Mouse (Mus musculus): ENCODE data around the gene Snu13. TPM values are rescaled to one million over a fixed set of nuclear protein-coding genes. Genes with fewer than 3 reads are reported as not detected.

The Snu13 gene
- total and polyA plus RNA-seq, 2 experiments from 2014 or later, result 155 to 283 TPM

- Histone ChIP-seq H3K4me1 (ENCODE audit: insufficient read depth) (no peaks in the 10 kb centered on the region), H3K9ac (no peak overlapping the region), H3K27ac (ENCODE audit: low read depth, low read length) (no peak overlapping the region), H3K27me3 (ENCODE audit: insufficient read depth, low read length) (no peaks in the 10 kb centered on the region), H3K36me3 (ENCODE audit: insufficient read depth) (peaks cover 93% of the 10 kb centered on the region), H3K4me2 (ENCODE audit: low read depth) (no peak overlapping the region), H3K9me3 (ENCODE audit: low read length) (no peaks in the 10 kb centered on the region), H3K4me3 (ENCODE audit: low read depth, low read length) (no peak overlapping the region)
- TF ChIP-seq CTCF (IDR thresholded peaks at IDR 0.05; ENCODE audit: low read depth), result no peak
- no peak for DNase-seq
- WGBS, result 95% methylated on average over 7 of the region's 7 CpGs
- ATAC-seq, result no peak
These were observed 20.1 kb downstream of the Snu13 start for GRCm38 (mm10) chr15:82027276-82027675.

- peaks cover 66% of the 10 kb centered on the region for H3K36me3 ChIP-seq (ENCODE audit: insufficient read depth)
- ATAC-seq (no peak), DNase-seq (no peak)
- WGBS, result 92% methylated on average over 6 of the region's 6 CpGs
- no peak overlapping the region for H3K27ac ChIP-seq (ENCODE audit: low read depth, low read length)
- TF ChIP-seq CTCF (IDR thresholded peaks at IDR 0.05; ENCODE audit: low read depth), result no peak
- no peak overlapping the region for H3K9ac ChIP-seq
- no peaks in the 10 kb centered on the region for H3K4me1 ChIP-seq (ENCODE audit: insufficient read depth)
- no peaks in the 10 kb centered on the region for H3K27me3 ChIP-seq (ENCODE audit: insufficient read depth, low read length)
- H3K4me2 ChIP-seq (ENCODE audit: low read depth), result no peak overlapping the region
- H3K9me3 ChIP-seq (ENCODE audit: low read length), result no peaks in the 10 kb centered on the region
- no peak overlapping the region for H3K4me3 ChIP-seq (ENCODE audit: low read depth, low read length)
These were observed 23.3 kb downstream of the Snu13 start for GRCm38 (mm10) chr15:82023965-82024635.

GRCm38 (mm10) chr15:82022535-82023088, 24.8 kb downstream of the Snu13 start:
- ATAC-seq (no peak), DNase-seq (no peak)
- Histone ChIP-seq H3K4me3 (ENCODE audit: low read depth, low read length) (no peak overlapping the region), H3K4me1 (ENCODE audit: insufficient read depth) (no peaks in the 10 kb centered on the region), H3K4me2 (ENCODE audit: low read depth) (no peak overlapping the region), H3K27me3 (ENCODE audit: insufficient read depth, low read length) (no peaks in the 10 kb centered on the region), H3K36me3 (ENCODE audit: insufficient read depth) (peaks cover 55% of the 10 kb centered on the region), H3K9ac (no peak overlapping the region), H3K27ac (ENCODE audit: low read depth, low read length) (no peak overlapping the region), H3K9me3 (ENCODE audit: low read length) (no peaks in the 10 kb centered on the region)
- TF ChIP-seq CTCF (IDR thresholded peaks at IDR 0.05; ENCODE audit: low read depth), result no peak
- 87% methylated on average over 13 of the region's 13 CpGs for WGBS

GRCm38 (mm10) chr15:82019288-82019687, 28.1 kb downstream of the Snu13 start:
- Histone ChIP-seq H3K9me3 (ENCODE audit: low read length) (no peaks in the 10 kb centered on the region), H3K27me3 (ENCODE audit: insufficient read depth, low read length) (no peaks in the 10 kb centered on the region), H3K4me3 (ENCODE audit: low read depth, low read length) (no peak overlapping the region), H3K27ac (ENCODE audit: low read depth, low read length) (no peak overlapping the region), H3K9ac (no peak overlapping the region), H3K4me1 (ENCODE audit: insufficient read depth) (peaks cover 9% of the 10 kb centered on the region; the same call in 1 of the 2 replicates), H3K4me2 (ENCODE audit: low read depth) (no peak overlapping the region), H3K36me3 (ENCODE audit: insufficient read depth) (peaks cover 22% of the 10 kb centered on the region)
- no peak for TF ChIP-seq CTCF (IDR thresholded peaks at IDR 0.05; ENCODE audit: low read depth)
- no peak for ATAC-seq
- WGBS, result 69% methylated on average over 3 of the region's 3 CpGs
- DNase-seq, result no peak

- H3K36me3 ChIP-seq (ENCODE audit: insufficient read depth), result peaks cover 6% of the 10 kb centered on the region
- DNase-seq, result no peak
- H3K4me1 ChIP-seq (ENCODE audit: insufficient read depth), result peaks cover 10% of the 10 kb centered on the region; the same call in 1 of the 2 replicates
- 64% methylated on average over 4 of the region's 4 CpGs for WGBS
- no peak overlapping the region for H3K9ac ChIP-seq
- no peak overlapping the region for H3K4me3 ChIP-seq (ENCODE audit: low read depth, low read length)
- TF ChIP-seq CTCF (IDR thresholded peaks at IDR 0.05; ENCODE audit: low read depth), result no peak
- ATAC-seq, result no peak
- H3K9me3 ChIP-seq (ENCODE audit: low read length), result no peaks in the 10 kb centered on the region
- H3K27ac ChIP-seq (ENCODE audit: low read depth, low read length), result no peak overlapping the region
- peak overlapping the region; percentile 1; the same call in 1 of the 2 replicates for H3K4me2 ChIP-seq (ENCODE audit: low read depth)
- H3K27me3 ChIP-seq (ENCODE audit: insufficient read depth, low read length), result no peaks in the 10 kb centered on the region
These were observed 29.9 kb downstream of the Snu13 start for GRCm38 (mm10) chr15:82017461-82017860.

GRCm38 (mm10) chr15:82016830-82017229, 30.6 kb downstream of the Snu13 start:
- TF ChIP-seq CTCF (IDR thresholded peaks at IDR 0.05; ENCODE audit: low read depth), result no peak
- 15% methylated on average over 6 of the region's 6 CpGs for WGBS
- no peak for DNase-seq

GRCm38 (mm10) chr15:82016101-82016808, 31.1 kb downstream of the Snu13 start:
- under 1% methylated on average over 53 of the region's 53 CpGs for WGBS

More at GRCm38 (mm10) chr15:82016830-82017229, 30.6 kb downstream of the Snu13 start:
- Histone ChIP-seq H3K27me3 (ENCODE audit: insufficient read depth, low read length) (no peaks in the 10 kb centered on the region), H3K36me3 (ENCODE audit: insufficient read depth) (peaks cover 5% of the 10 kb centered on the region), H3K4me2 (ENCODE audit: low read depth) (peak overlapping the region; percentile 87), H3K9me3 (ENCODE audit: low read length) (no peaks in the 10 kb centered on the region), H3K27ac (ENCODE audit: low read depth, low read length) (peak overlapping the region; percentile 75), H3K4me3 (ENCODE audit: low read depth, low read length) (peak overlapping the region; percentile 97), H3K9ac (peak overlapping the region; percentile 78), H3K4me1 (ENCODE audit: insufficient read depth) (peaks cover 10% of the 10 kb centered on the region; the same call in 1 of the 2 replicates)
- no peak for ATAC-seq

More at GRCm38 (mm10) chr15:82016101-82016808, 31.1 kb downstream of the Snu13 start:
- DNase-seq (peak; percentile 99), ATAC-seq (peak; percentile 97)
- Histone ChIP-seq H3K4me2 (ENCODE audit: low read depth) (peak overlapping the region; percentile 87), H3K27ac (ENCODE audit: low read depth, low read length) (peak overlapping the region; percentile 79), H3K9me3 (ENCODE audit: low read length) (no peaks in the 10 kb centered on the region), H3K27me3 (ENCODE audit: insufficient read depth, low read length) (no peaks in the 10 kb centered on the region), H3K4me3 (ENCODE audit: low read depth, low read length) (peak overlapping the region; percentile 97), H3K4me1 (ENCODE audit: insufficient read depth) (peaks cover 10% of the 10 kb centered on the region; the same call in 1 of the 2 replicates), H3K9ac (peak overlapping the region; percentile 78), H3K36me3 (ENCODE audit: insufficient read depth) (peaks cover 5% of the 10 kb centered on the region)
- TF ChIP-seq CTCF (IDR thresholded peaks at IDR 0.05; ENCODE audit: low read depth), result peak; percentile 44
